Mouse (Mus musculus): Measurements from ENCODE around the gene Zdhhc22. TPM values are rescaled to one million over a fixed set of nuclear protein-coding genes. Genes with fewer than 3 reads are reported as not detected.

Gene Zdhhc22
- polyA plus RNA-seq, 1 experiment from 2014 or later: 14.9 TPM

DNA sequence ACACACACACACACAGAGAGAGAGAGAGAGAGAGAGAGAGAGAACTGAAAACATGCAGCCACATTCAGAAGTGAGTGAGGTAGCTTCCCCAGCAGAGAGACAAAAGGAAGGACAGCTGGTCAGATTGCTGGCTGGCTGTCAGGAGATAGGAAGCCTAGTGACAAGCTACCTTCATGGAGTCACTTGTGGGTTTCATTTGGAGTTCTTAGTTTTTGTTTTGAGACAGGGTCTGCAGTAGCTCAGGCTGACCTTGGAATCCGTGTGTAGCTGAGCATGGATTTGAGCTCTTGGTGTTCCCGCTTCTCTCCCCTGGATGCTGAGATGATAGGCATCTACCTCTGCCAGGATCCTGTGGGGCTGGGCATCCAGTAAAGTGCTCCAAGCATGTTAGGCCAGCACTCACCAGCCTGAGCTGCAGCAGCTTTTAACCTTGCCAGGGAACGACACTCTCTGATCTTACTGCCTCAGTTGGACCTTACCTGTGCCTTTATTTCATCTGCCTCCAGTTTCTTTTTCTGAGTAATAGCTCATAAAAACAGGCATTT is 29.4 kb downstream of the Zdhhc22 start:
- ATAC-seq (ENCODE audit: low FRiP score): no peak
- H3K36me3 ChIP-seq (replicated peaks; ENCODE audit: control insufficient read depth, insufficient read depth): peaks cover 94% of the 10 kb centered on the region

GRCm38 (mm10) chr12:86960138-86960537 is 30.1 kb downstream of the Zdhhc22 start:
- Histone ChIP-seq H3K4me1 (replicated peaks; ENCODE audit: control insufficient read depth, insufficient read depth, low read length) (no peaks in the 10 kb centered on the region), H3K4me2 (replicated peaks) (no peak overlapping the region), H3K36me3 (replicated peaks; ENCODE audit: control insufficient read depth, insufficient read depth) (peaks cover 94% of the 10 kb centered on the region), H3K9me3 (ENCODE audit: control insufficient read depth, low read length) (no peaks in the 10 kb centered on the region), H3K27ac (no peak overlapping the region), H3K9ac (no peak overlapping the region), H3K4me3 (replicated peaks; ENCODE audit: low read length) (no peak overlapping the region), H3K27me3 (ENCODE audit: control insufficient read depth, insufficient read depth, low read length) (no peaks in the 10 kb centered on the region)
- 89% methylated on average over 15 of the region's 15 CpGs for WGBS
- DNase-seq (ENCODE audit: low spot score) (no peak), ATAC-seq (ENCODE audit: low FRiP score) (no peak)

More for the DNA sequence above, 29.4 kb downstream of the Zdhhc22 start:
- 92% methylated on average over 3 of the region's 3 CpGs for WGBS
- Histone ChIP-seq H3K9me3 (ENCODE audit: control insufficient read depth, low read length) (no peaks in the 10 kb centered on the region), H3K4me1 (replicated peaks; ENCODE audit: control insufficient read depth, insufficient read depth, low read length) (no peaks in the 10 kb centered on the region), H3K27me3 (ENCODE audit: control insufficient read depth, insufficient read depth, low read length) (no peaks in the 10 kb centered on the region), H3K4me2 (replicated peaks) (no peak overlapping the region), H3K27ac (no peak overlapping the region), H3K9ac (no peak overlapping the region), H3K4me3 (replicated peaks; ENCODE audit: low read length) (no peak overlapping the region)
- no peak for DNase-seq (ENCODE audit: low spot score)

- H3K27ac ChIP-seq: no peak overlapping the region
- H3K36me3 ChIP-seq (replicated peaks; ENCODE audit: control insufficient read depth, insufficient read depth): peaks cover 94% of the 10 kb centered on the region
These were observed 30.6 kb downstream of the Zdhhc22 start for GRCm38 (mm10) chr12:86959661-86960060.

DNA sequence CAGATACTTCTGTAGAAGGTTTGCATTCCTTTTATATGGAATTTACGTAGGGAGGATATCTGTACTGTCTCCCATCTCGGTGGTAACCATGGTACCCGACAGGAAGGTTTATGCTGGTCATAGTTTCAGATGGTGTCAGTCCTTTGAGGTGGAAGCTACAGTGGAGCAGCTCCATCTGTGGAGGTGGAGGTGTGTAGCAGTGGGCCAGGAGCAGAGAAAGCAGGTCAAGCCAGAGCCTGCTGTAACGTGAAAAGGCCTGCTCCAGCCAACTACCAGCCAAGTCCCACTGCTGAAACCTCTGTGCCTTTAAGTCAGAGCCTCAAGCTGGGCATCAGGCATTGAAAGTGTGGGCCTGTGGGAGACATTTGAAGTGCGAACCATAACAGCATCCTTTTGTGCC is 31.7 kb downstream of the Zdhhc22 start:
- no peaks in the 10 kb centered on the region for H3K27me3 ChIP-seq (ENCODE audit: control insufficient read depth, insufficient read depth, low read length)
- no peak overlapping the region for H3K4me3 ChIP-seq (replicated peaks; ENCODE audit: low read length)
- no peaks in the 10 kb centered on the region for H3K4me1 ChIP-seq (replicated peaks; ENCODE audit: control insufficient read depth, insufficient read depth, low read length)
- no peak overlapping the region for H3K4me2 ChIP-seq (replicated peaks)
- no peaks in the 10 kb centered on the region for H3K9me3 ChIP-seq (ENCODE audit: control insufficient read depth, low read length)
- DNase-seq (ENCODE audit: low spot score): no peak
- no peak overlapping the region for H3K27ac ChIP-seq
- H3K36me3 ChIP-seq (replicated peaks; ENCODE audit: control insufficient read depth, insufficient read depth): peaks cover 94% of the 10 kb centered on the region
- ATAC-seq (ENCODE audit: low FRiP score): no peak
- WGBS: 95% methylated on average over 5 of the region's 5 CpGs
- H3K9ac ChIP-seq: no peak overlapping the region

More at GRCm38 (mm10) chr12:86959661-86960060, 30.6 kb downstream of the Zdhhc22 start:
- H3K4me3 ChIP-seq (replicated peaks; ENCODE audit: low read length): no peak overlapping the region
- no peak overlapping the region for H3K4me2 ChIP-seq (replicated peaks)
- WGBS: 97% methylated on average over 5 of the region's 5 CpGs
- DNase-seq (ENCODE audit: low spot score) (no peak), ATAC-seq (ENCODE audit: low FRiP score) (no peak)
- H3K9ac ChIP-seq: no peak overlapping the region
- no peaks in the 10 kb centered on the region for H3K4me1 ChIP-seq (replicated peaks; ENCODE audit: control insufficient read depth, insufficient read depth, low read length)
- no peaks in the 10 kb centered on the region for H3K27me3 ChIP-seq (ENCODE audit: control insufficient read depth, insufficient read depth, low read length)
- H3K9me3 ChIP-seq (ENCODE audit: control insufficient read depth, low read length): no peaks in the 10 kb centered on the region

DNA sequence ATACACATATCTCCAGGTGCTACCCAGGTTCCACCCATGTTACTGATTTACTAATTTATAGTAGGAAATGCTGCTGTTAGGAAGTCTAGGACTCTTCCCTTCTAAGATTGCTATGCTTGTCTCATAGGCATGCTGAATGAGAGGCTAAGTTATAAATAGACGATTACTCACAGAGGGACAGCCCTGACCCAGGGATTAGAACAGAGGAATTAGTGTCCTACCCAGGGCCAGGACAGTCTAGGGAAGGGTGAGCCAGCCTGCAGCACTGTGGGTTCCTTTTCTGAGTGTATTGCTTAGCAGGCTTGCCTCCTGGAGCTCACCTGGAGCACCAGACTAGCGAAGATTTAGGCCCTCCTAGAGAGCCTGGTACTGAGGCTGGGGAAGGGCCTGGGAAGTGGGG is 34.3 kb downstream of the Zdhhc22 start:
- Histone ChIP-seq H3K4me3 (replicated peaks; ENCODE audit: low read length) (no peak overlapping the region), H3K9ac (no peak overlapping the region), H3K27ac (no peak overlapping the region), H3K9me3 (ENCODE audit: control insufficient read depth, low read length) (no peaks in the 10 kb centered on the region), H3K4me1 (replicated peaks; ENCODE audit: control insufficient read depth, insufficient read depth, low read length) (no peaks in the 10 kb centered on the region), H3K36me3 (replicated peaks; ENCODE audit: control insufficient read depth, insufficient read depth) (peaks cover 77% of the 10 kb centered on the region), H3K27me3 (ENCODE audit: control insufficient read depth, insufficient read depth, low read length) (no peaks in the 10 kb centered on the region), H3K4me2 (replicated peaks) (no peak overlapping the region)
- DNase-seq (ENCODE audit: low spot score): no peak
- no peak for ATAC-seq (ENCODE audit: low FRiP score)
- WGBS: 87% methylated on average over 2 of the region's 2 CpGs

DNA sequence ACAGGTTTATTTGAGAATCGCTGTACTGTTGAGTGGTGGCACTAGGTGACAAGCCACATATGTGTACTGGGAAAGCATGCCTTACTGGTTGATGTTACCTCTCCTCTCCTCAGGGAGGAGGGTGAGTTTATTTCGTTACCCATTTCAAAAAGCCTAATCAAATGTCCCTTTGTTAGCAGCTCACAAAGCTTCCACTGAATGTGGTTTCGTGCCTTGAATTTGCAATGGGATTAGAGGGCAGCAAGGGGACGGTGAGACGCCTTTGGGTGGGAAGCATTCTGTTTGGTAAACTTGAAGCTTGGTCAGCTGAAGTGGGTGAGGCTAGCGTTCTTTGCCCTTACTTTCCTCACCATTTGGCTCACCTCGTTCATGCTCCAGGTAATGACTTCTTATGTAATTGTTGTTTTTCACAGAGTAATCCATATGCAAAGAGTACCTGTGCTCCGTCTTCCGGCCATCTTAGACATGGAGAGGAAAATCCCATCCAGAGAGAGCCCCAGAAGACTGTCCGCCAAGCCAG is 37.8 kb downstream of the Zdhhc22 start:
- Histone ChIP-seq H3K4me1 (replicated peaks; ENCODE audit: control insufficient read depth, insufficient read depth, low read length) (peaks cover 26% of the 10 kb centered on the region), H3K9me3 (ENCODE audit: control insufficient read depth, low read length) (no peaks in the 10 kb centered on the region), H3K9ac (no peak overlapping the region), H3K36me3 (replicated peaks; ENCODE audit: control insufficient read depth, insufficient read depth) (peaks cover 43% of the 10 kb centered on the region), H3K4me2 (replicated peaks) (no peak overlapping the region), H3K4me3 (replicated peaks; ENCODE audit: low read length) (no peak overlapping the region), H3K27me3 (ENCODE audit: control insufficient read depth, insufficient read depth, low read length) (no peaks in the 10 kb centered on the region), H3K27ac (0 out of 2 replicates have a peak overlapping the region, but pooled peaks have one; percentile 2)
- 70% methylated on average over 10 of the region's 10 CpGs for WGBS
- DNase-seq (ENCODE audit: low spot score) (no peak), ATAC-seq (ENCODE audit: low FRiP score) (no peak)

DNA sequence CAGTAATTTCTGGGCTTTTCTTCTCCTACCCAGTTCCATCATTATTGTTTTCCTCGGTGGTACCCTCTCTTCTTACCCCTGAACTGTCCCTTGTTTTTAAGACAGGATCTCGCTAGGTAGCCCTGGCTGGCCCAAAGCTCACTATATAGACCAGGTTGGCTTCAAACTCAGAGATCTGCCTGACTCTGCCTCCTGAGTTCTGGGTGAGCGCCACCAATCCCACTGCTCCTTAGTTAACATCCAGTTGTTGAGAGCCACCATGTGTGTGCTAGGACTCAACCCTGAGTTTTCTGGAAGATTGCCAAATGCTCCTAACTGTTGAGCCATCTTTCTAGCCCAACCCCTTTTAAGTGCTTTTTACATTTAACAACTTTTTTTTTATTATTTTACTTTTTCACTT is 39.3 kb downstream of the Zdhhc22 start:
- no peak for ATAC-seq (ENCODE audit: low FRiP score)
- H3K4me2 ChIP-seq (replicated peaks): no peak overlapping the region
- 97% methylated on average over 3 of the region's 3 CpGs for WGBS
- no peak overlapping the region for H3K9ac ChIP-seq
- H3K9me3 ChIP-seq (ENCODE audit: control insufficient read depth, low read length): no peaks in the 10 kb centered on the region
- no peak overlapping the region for H3K27ac ChIP-seq
- H3K4me3 ChIP-seq (replicated peaks; ENCODE audit: low read length): no peak overlapping the region
- DNase-seq (ENCODE audit: low spot score): no peak
- H3K27me3 ChIP-seq (ENCODE audit: control insufficient read depth, insufficient read depth, low read length): no peaks in the 10 kb centered on the region
- H3K4me1 ChIP-seq (replicated peaks; ENCODE audit: control insufficient read depth, insufficient read depth, low read length): peaks cover 29% of the 10 kb centered on the region
- peaks cover 32% of the 10 kb centered on the region for H3K36me3 ChIP-seq (replicated peaks; ENCODE audit: control insufficient read depth, insufficient read depth)

DNA sequence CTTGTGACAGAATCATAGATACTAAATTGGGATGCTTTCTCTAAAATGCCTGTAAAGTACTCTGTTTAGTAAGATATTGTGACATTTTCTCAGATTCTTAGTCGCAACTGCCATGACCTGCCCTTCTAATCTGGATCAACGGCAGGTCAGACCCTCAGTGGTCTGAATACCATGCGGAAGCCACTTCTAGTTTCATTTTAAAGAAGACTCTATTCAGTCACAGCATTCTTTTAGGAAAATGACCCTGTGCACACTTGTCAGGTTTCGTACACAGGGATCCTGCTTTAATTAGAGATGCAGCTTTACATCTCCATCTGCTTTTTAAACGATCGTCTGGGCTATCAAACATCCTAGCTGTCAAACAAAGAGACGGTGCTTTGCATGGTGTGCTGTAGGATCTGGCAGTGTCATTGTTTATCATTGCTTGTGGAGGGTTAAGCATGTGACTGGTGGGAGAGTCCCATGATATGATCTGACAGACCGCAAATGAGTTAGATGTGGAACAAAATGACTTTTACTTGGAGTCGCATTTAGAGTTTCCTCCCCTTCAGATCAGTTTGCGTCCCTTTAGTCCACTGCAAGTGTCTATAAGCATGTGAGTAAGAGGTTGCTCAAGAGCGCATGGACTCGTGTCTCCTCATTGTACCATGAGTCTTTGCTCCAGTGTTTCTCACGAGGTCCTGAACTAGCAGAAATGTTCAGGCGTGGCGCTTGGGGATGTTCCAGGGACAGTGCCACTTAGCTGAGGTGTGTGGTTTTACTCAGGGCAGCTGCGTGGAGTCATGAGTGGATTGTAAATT is 39.9 kb downstream of the Zdhhc22 start:
- peak overlapping the region; percentile 17; the same call in 1 of the 2 replicates for H3K4me2 ChIP-seq (replicated peaks)
- 0 out of 2 replicates have a peak overlapping the region, but pooled peaks have one; percentile 36 for H3K9ac ChIP-seq
- peaks cover 35% of the 10 kb centered on the region for H3K4me1 ChIP-seq (replicated peaks; ENCODE audit: control insufficient read depth, insufficient read depth, low read length)
- no peak overlapping the region; the same call in 1 of the 2 replicates for H3K4me3 ChIP-seq (replicated peaks; ENCODE audit: low read length)
- peaks cover 26% of the 10 kb centered on the region for H3K36me3 ChIP-seq (replicated peaks; ENCODE audit: control insufficient read depth, insufficient read depth)
- H3K27me3 ChIP-seq (ENCODE audit: control insufficient read depth, insufficient read depth, low read length): no peaks in the 10 kb centered on the region
- ATAC-seq (ENCODE audit: low FRiP score): no peak
- H3K9me3 ChIP-seq (ENCODE audit: control insufficient read depth, low read length): no peaks in the 10 kb centered on the region
- H3K27ac ChIP-seq: peak overlapping the region; percentile 26; the same call in 1 of the 2 replicates
- no peak for DNase-seq (ENCODE audit: low spot score)
- WGBS: 70% methylated on average over 16 of the region's 16 CpGs

DNA sequence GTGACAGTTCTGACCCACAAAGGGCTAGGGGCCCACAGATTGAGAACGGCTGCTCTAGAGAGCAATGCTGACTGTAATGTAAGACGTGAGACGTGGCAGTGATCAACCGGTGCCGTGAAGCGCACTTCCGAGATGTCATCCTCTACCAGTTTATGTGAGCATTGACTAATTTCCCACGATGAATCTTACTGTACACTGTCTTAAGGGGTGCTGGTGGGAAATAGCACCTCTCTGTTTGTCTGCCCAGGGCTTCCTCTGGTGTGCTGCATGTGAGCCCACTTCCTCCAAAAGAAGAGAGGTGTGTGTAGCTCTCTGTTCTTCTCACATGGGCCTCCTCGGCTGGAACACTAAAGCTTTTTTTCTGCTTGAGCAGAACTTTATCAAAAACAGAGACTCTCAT is 40.7 kb downstream of the Zdhhc22 start:
- DNase-seq (ENCODE audit: low spot score): no peak
- Histone ChIP-seq H3K4me2 (replicated peaks) (0 out of 2 replicates have a peak overlapping the region, but pooled peaks have one; percentile 97), H3K4me3 (replicated peaks; ENCODE audit: low read length) (no peak overlapping the region), H3K9me3 (ENCODE audit: control insufficient read depth, low read length) (no peaks in the 10 kb centered on the region), H3K4me1 (replicated peaks; ENCODE audit: control insufficient read depth, insufficient read depth, low read length) (peaks cover 37% of the 10 kb centered on the region), H3K27me3 (ENCODE audit: control insufficient read depth, insufficient read depth, low read length) (no peaks in the 10 kb centered on the region), H3K9ac (peak overlapping the region; percentile 36; the same call in 1 of the 2 replicates), H3K27ac (no peak overlapping the region; the same call in 1 of the 2 replicates), H3K36me3 (replicated peaks; ENCODE audit: control insufficient read depth, insufficient read depth) (peaks cover 18% of the 10 kb centered on the region)
- ATAC-seq (ENCODE audit: low FRiP score): no peak
- 90% methylated on average over 9 of the region's 9 CpGs for WGBS
